Mouse (Mus musculus) lung, postnatal 14 days (tissue): ENCODE data around the gene Nudt1.

ENCODE experiments used
- DNase-seq: peaks from one replicate; pipeline ENCODE4 v3.0.0; 2021

Nudt1 gene

GRCm38 (mm10) chr5:140384462-140384861 lies 63.0 kb downstream of the Nudt1 start:
- no peak for DNase-seq

GRCm38 (mm10) chr5:140387236-140387635 lies 65.8 kb downstream of the Nudt1 start:
- DNase-seq, result no peak
